Mouse (Mus musculus): ENCODE results near the gene Tinagl1. TPM values are rescaled to one million over a fixed set of nuclear protein-coding genes. Genes with fewer than 3 reads are reported as not detected.

The Tinagl1 gene
- polyA plus RNA-seq (2017; shearing (Covaris generic)), result not detected

DNA sequence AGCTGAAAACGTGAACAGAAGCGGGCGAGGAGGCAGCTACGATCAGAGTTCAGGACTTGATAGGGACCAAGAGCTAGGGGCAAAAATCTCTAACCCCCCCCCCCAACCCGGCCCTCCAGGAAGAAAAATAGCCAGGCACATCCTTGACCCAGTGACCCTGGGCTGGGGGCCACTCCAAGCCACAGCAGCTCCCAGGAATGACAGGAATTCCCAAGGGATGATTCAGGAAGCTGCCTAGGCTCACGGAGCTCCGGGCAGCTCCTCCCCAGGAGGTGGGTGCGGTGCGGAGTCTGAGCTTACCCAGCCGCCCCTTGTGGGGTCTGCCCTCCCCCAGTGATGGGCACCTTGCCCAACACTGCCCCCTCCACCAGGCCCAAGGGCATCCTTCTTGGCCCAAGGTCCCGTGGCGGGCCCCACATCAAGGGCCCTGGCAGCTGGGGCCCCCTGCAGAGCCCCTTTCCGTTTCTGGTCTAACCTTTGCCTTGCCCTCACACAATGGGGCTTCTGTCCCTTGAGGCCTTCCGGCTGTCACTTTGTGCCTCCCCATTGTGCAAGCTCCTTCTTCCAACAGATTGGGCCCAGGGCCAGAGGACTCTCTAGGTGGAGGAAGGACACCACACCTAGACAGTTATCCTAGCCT lies at the start of gene Tinagl1:
Gene Tinagl1 (minus strand): TSS at position 51 of the 640 bp plus-strand sequence.
- ATAC-seq, result no peak

DNA sequence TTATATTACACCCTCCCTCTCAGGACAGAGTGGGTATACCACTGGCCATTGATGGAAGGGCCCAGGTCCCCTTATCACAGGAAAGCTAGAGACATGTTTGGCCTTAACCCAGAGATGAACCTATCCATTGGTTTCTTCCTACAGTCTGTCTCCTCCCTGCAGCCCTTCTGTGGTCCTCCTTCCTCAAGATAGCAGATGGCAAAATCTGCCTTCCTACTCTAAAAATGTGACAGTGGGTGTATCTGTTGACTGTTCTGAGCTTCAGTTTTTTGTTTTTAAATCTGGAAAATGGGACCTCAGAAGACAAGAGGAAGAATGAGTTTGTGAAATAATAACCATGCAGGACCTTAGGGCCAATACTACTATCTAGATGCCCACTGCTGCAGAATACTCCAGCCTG lies 49.1 kb upstream of the Tinagl1 start:
- no peak for ATAC-seq

DNA sequence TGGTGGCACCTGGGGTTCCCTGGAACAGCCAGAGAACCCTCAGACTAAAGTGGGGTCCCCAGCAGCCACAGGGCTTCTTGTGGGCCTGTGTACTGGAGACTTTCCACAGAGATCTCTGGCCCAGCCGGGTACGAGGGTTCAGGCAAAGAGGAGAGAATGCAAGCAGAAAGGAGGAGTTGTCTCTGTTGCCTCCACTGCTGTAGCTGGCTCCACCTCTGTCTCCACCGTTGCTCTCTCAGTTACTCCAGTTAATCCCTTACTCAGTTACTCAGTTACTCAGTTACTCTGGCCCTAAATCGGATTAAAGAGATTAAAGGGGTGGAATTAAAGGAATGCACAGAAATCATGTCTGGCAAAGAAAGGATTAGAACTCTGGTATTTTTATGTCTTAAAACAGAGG lies 47.3 kb upstream of the Tinagl1 start, which contains the start of gene Gm853:
Gene Gm853 (minus strand): TSS at position 223 of the 400 bp plus-strand sequence.
- no peak for ATAC-seq

DNA sequence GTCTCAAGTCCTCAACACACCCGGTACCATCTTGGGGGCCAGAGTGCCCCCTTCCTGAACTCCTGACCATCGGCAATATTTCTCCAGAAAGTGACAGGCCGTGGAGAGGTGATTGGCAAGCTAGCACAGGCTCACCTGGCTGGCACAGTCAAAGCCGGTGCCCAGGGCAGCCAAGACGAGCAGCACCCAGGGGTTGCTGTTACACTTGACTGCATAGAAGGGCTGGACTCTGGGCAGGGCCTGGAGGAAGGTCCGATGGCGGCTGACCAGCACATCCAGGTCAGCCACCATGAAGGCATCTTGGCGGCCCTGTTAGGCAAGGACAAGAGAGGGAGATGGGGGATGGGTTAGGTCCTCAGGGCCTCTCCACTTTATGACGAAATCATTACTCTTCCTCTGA lies 45.3 kb upstream of the Tinagl1 start:
- ATAC-seq, result no peak

DNA sequence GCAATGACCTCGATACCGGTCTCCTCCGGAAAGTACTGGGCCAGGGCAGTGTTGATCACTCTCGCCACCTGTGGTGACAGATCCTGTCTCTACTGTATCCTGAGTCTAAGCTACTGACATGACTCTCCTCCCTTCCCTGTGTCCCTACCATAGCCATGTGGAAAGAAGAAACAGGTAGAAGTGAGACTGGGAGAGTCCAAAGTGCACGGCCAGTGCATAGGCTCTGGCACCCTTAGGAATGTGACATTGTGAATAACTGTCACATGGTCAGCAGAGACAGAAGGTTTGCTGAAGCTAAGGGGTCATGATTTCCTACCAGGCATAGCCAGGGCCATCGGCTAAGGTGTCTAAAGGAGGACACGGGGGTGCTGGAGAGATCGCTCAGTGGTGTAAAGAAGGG lies 40.5 kb upstream of the Tinagl1 start:
- ATAC-seq, result no peak

DNA sequence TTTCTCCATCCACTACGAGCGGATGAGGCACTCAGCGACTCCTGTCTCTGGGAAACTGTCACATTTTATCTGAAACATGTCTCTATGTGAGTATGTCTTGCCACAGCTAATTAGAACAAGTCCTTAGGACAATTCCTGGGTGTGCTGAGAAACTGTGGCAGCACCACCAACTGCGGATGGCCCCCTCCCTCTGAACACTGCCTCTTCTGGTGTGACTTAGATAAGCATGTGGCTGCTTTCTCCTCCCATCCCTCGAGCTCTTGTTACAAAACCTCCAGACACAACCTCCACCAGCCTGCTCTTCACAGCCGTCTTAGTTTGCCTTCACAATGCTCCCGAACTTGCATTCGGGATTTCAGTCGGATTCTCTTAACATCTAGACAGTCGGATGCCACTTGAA lies 38.9 kb upstream of the Tinagl1 start:
- no peak for ATAC-seq

DNA sequence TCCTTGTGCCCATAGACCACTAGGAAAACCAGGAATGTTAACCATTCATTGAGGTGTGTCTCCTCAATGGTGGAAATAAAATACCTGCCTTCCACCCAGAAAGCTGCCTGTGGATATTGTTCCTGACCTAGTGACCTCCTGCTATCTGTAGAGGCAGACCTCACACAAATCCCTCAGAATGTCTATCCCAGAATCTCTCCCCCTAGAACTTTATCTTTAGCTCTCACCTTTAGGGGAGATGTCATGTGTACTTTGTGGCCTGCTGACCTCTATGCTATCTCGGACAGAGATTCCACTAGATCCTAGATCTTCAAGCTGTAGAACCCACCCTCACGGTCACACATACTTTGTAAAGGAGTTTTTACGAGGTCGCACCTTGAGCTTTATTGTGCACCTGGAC lies 38.3 kb upstream of the Tinagl1 start:
- no peak for ATAC-seq

DNA sequence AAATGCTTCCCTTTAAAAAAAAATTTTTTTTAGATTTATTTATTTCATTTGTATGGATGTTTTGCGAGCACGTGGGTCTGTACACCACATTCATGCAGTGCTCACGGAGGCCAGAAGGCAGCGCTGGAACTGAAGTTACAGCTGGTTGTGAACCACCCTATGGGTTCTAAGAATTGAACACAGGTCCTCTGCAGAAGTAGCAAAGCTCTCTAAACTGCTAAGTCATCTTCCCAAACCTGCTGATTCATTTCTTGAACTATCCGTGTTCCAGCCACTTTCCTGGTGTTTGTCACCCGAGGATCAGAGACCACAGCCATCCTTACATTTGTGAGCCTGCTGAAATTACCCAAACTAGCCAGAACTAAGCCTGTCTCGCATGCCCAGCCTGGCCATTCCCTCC lies 37.5 kb upstream of the Tinagl1 start:
- ATAC-seq, result no peak

DNA sequence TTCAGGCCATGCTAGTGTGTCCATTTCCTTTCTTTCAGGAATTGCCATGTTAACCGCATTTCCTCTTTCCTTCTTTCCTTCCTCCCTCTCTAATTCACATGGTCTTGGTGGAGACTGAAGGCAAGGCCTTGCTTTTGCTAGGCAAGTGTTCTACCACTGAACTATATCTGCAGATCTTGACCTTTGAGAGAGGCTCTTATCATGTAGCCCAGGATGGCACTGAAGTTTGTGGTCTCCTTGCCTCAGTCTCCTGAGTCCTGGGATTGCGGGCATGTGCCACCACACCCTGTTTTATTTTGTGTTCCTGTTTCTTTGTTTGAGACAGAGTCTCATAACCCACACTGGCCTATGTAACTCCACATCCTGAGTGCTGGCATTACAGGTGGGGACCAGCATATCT lies 36.9 kb upstream of the Tinagl1 start:
- ATAC-seq, result no peak

DNA sequence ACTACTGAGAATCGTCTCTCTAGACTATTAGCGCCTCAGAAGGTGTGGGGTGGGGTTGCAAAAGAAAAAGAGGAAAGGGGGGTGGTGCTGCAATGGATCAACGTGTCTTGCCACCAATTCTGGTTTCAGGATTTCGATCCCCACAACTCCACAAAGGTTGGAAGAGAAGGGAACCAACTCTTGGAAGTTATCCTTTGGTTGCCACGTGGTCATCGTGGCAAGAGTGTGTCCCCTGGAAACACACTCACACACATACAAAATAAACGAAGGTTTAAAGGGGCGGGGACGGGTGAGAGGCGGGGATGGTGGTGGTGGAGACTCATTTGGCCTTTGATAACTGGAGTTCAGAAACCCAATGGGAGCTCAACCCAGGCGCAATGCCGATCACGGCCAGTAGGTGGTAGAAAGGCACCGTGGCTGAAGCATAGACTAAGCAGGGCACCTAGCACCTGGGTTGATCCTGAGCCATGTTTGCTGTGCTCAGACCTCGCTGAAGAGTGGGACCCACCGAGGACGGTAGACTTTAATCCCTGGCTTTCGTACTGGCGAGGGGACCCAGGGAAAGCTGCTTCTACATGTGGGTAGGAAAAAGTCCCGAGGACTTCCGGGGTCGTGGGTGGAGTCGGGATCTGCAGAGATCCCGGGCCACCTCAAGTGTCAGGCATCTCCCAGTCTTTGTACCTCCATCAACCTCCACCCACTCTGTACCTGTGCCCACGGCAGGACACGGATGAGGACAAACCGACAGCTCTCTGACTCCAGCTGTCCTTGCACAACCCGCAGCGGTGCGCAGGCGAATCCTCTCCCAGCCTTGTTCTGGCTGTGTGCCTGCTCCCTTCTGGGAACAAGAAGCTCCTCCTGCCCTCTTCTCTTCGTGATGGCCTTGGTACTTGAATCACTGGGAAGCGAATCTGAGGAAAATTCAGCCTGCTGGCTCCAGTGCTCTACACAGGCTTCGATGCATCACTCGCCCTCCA lies 24.1 kb upstream of the Tinagl1 start:
- ATAC-seq, result peak; percentile 29

DNA sequence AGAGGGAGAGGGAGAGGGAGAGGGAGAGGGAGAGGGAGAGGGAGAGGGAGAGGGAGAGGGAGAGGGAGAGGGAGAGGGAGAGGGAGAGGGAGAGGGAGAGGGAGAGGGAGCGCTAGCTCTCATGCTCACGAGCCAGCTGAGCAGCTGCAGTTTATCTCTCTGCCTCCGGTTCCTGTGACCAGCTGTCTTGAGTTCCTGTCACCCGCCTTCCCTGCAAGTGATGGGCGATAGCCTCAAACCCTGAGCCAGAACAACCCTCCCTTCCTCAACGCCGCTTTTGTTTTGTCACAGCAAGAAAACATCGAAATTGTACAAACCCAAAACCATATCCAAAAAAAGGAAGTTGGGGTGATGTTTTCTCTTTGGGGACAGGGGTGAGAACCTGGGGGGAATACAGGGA lies 21.6 kb upstream of the Tinagl1 start:
- no peak for ATAC-seq

DNA sequence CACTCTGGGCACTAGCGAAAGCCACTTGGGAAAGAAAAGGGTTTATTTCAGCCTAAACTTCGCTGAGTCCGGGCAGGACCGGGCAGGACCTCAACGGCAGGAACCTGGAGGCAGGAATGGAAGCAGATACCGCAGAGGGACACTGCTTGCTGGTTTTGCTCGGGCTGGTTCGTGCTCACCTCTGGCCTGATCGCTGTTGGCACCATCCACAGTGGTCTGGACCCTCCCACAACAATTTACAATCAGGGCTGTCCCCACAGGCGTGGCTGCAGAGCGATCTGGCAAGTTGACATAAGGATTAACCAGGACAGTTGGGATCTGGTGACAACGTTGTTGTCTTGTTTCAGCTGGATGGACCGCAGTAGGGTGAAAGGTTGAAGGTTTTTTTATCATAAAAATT lies 21.0 kb upstream of the Tinagl1 start:
- ATAC-seq, result no peak

DNA sequence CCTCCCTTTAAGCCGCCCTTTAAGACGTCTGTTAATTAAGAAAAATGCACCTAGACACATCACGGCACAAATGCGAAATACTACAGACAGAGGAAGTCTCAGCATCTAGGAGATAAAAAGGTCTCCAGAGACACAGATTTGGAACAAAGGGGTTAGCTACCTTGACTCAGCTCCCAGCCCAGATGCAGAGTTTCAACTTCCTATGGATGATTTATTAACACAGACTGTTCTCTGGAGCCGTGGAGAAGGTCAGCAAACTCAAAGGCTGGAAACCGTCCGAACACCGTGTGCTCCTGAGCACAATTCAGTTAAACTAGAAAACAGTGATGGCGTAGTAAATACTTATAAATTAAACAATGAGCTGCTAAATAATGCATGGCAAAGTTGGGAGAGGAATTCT lies 17.3 kb upstream of the Tinagl1 start:
- ATAC-seq, result no peak

DNA sequence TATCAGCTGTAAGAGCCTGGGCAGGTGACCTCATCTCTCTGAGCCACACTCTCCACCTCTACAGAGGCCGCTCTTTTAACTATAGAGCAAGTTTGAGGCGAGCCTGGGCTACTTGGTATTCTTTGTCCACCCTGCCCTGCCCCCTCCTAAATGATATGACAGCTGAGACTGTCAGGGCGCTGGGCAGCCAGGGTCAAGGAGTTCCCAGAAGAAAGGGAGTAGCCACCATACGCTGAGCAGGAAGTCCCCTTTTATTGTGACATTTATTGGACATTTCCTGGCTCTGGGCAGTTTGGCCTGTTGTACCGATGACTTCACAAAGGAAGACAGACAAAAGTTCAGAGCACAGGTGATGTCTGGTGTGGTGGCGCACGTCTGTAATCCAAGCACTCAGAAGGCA lies 14.7 kb upstream of the Tinagl1 start:
- ATAC-seq, result no peak

DNA sequence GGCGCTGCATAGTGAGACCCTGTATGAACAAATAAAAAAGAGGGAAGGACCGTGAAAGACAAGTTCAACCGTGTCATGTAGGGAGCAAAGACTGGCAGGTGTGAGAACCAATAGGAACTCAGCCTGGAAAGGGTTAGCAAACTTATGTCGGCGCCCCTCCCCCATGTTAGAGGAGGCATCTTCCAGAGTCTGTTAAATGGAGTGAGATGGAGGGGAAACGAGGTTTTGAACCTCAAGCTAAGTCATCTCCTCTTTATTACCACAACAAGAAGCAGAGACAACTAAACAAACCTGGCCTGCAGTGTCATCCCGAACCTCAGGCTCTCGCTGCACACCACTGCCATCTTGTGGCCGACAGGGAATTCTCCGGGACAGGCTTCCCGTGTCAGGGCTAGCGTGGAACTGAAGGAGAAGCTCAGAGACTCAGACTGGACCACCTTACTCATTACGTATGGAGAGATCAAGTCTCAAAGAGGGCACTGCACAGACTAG lies 13.9 kb upstream of the Tinagl1 start:
- peak; percentile 64 for ATAC-seq

DNA sequence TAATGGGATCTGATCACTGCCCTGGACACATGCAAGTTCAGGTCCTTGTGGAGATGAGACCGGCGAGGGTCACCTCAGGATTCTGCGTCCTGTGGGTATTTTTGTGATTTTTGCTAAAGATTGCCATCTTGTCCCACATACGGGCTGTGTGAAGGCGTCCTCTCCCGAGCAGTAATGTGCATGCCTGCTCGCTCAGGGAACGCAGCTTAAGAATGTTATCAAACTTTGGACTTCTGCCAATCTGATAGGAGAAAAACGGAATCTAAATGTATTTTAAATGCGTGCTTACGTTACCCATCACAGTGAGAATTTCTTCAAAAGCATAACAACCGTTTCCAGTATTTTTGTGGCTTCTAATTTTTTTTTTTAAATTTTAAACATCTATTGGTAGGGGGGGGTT lies 12.0 kb upstream of the Tinagl1 start:
- no peak for ATAC-seq

DNA sequence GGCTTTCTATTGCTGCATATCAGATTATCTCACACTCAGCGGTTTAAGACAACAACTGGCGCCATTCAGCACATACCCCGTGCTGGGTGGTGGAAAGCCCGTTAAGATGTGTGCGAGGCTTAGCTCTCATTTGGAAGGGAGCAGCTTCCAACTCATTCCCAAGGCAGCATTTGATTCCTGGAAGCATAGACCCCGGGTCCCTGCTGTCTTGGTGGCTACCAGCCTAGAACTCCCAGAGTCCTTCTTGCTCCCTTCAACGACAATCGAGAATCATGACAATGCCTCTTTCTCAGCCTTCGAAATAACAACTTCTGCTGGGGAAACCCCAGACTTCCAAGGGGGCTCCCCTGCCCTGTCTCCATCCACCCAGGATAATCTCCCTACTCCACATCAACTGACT lies 11.5 kb upstream of the Tinagl1 start:
- no peak for ATAC-seq

DNA sequence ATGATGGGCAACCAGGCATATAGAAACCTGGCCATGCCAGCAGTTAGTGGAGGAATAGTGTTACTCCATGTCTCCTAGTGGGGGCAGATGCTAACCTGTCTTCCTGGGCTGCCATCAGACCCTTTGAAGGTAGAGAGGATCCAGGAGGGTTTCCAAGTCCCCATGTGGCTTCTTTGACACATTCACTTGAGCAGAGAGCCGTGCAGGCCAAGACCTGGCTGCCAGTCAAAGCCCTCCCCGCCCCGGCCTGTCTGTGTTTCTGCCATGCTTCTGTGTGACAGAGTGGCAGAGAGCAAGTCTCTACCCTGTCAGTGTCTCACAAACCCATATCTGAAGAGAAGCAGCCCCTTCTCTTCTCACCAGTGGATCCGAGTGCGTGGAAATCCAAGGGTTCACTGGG lies 9.0 kb upstream of the Tinagl1 start:
- ATAC-seq, result no peak

DNA sequence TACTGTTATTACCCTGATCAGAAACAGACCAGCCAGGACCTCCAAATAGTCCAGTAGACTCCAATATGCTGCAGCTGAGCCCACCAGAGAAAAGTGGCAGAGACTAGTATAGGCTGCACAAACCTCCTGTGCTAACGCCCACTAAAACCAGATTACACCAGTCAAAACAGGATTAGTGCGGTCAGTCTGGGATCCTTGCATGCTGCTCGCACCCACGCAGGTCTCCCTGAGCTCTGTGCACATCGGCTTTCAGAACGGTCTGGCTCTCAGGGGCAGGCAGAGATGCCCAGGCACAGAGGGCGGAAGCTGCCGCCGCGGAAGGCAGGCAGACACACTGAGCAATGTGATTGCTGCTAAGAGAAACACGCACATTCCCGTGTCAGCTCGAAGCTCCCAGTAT lies 8.1 kb upstream of the Tinagl1 start:
- ATAC-seq, result no peak

DNA sequence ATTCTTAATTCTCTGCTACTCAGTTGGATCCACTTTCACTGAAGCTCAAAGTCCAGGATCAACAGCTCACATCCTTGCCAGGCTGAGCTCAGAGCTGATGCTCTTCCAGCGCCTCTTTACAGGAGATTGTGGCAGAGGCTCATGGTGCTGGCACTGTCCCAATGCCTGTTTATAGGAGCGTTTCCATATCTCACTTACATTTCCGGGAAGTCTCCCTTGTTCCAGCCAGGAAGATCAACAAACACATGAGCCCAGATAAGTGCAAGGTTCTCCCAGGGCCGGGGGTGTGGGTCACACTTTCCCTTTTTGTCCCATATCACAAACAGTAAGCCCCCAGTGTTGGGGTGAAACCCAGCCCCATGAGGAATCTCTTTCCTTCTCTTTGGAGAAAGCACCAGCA lies 7.0 kb upstream of the Tinagl1 start:
- ATAC-seq, result no peak

DNA sequence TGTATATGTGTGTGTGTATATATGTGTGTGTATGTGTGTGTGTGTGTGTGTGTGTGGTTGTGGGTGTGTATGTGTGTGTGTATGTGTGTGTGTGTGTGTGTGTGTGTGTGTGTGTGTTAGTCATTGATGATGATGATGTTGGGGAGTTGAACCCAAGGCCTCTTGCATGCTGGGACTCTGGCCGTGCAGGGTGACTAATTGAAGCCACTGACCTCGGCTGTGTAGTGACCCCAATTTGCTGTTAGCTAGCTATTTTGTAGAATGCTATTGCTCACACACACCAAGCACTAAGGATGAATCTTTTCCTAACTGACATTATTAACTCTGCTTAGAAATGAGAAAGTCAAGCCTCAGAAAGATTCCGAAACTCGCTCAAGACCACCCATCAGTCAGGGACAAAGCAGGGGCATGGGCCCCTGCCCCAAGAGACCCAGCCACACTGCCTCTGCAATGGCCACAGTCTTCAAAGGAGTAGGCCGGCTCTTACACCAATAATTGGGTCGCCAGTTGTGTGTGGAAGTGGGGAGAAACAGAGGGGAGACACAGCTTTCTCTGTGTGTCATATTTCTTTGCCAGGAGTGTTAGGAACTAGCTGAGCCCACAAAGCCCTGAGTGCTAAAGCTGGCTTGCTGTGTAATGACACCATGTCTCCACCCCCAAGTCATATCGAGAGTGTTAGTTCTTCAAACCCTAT lies 6.1 kb upstream of the Tinagl1 start:
- ATAC-seq, result no peak

DNA sequence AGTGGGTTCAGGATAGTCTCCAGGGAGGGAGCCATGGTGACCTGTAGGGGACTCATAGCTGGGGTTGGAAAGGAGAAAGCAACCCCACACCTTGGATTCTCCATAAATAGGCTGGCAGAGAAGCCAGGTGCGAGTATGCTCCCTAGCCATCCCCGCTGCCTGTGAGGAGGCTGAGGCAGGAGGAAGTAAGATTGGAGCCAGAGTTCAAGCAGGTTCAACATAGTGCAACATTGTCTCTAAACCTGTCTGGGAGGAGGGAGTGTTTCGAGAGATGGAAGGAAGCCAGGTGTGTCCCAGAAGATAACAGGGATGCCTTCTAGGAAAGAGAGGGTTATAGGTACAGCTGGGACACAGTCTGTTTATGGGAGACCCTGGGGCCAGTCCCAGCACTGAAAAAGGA lies 5.0 kb upstream of the Tinagl1 start:
- no peak for ATAC-seq

DNA sequence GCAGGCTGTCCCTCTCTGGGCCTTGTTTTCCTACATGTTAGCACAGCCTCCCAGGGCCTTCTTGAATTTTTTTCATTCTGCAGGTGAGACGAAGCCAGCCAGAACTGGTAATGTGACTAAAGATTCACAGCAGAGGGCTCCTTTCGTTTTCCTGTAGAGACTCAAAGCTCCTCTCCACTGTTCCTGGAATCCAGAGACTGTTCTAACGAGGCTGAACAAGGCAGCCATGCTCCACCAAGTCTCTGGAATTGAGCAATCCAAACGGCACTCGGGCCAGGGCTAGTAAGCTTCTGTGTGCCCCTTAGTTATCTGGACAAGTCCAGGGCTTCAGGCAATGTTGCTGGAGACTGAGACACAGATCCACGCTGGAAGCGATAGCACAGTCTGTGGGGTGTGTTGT lies 2.6 kb upstream of the Tinagl1 start:
- no peak for ATAC-seq
